Mouse (Mus musculus) bone marrow macrophage, adult 2 months (primary cell): ENCODE results near the gene Slc17a8. TPM values are rescaled to one million over a fixed set of nuclear protein-coding genes. Genes with fewer than 3 reads are reported as not detected.

Experiments
- H3K27ac ChIP-seq: 2 replicates; pipeline ENCODE4 v1.5.1; 2012; ENCODE audit warnings: low read depth, low read length; ENCODE audit not compliant: insufficient read depth
- H3K4me1 ChIP-seq: 2 replicates; pipeline ENCODE4 v1.6.1; 2012; ENCODE audit warnings: low read length; ENCODE audit not compliant: control insufficient read depth, insufficient read depth
- H3K4me3 ChIP-seq: 2 replicates; pipeline ENCODE4 v1.5.1; 2012; ENCODE audit warnings: mild to moderate bottlenecking, low read length, moderate library complexity; ENCODE audit not compliant: insufficient read depth
- CTCF ChIP-seq: IDR thresholded peaks from 2 replicates; pipeline ENCODE4 v1.5.1; 2012; ENCODE audit warnings: low read depth, mild to moderate bottlenecking, low read length, moderate library complexity
- POLR2A ChIP-seq: IDR thresholded peaks from 2 replicates; pipeline ENCODE4 v1.6.1; 2012; ENCODE audit warnings: mild to moderate bottlenecking, low read depth, low read length, borderline replicate concordance
- polyA plus RNA-seq: library from polyadenylated mRNA; stranded (reverse); fragments of >200 nt; gene quantifications from 2 replicates; pipeline ENCODE4 v1.2.4, GENCODE M21; 2012; ENCODE audit not compliant: missing spikeins, insufficient read depth, insufficient read length

Gene Slc17a8
- polyA plus RNA-seq, 1 experiment = 0.32 TPM

DNA sequence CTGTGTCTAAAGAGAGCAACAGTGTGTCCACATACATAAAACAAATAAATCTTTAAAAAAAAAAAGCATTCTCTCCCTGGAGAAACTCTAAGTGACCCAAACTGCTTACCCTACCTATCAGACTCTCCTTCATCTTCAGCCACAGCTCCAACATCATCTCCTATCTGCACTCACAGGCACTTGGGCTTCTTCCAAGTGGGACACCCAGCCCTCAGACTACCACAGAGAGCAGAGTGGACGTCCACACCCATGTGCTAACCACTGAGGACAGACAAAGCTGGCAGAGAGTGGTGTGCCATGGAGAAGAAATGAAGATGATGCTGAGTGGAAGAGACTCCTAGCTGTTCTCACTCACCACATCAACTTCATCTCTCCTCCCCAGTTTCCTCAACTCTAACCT, 25.5 kb downstream of the Slc17a8 start:
- no peak overlapping the region for H3K27ac ChIP-seq
- H3K4me3 ChIP-seq = no peak overlapping the region
- TF ChIP-seq CTCF (no peak), POLR2A (no peak)
- H3K4me1 ChIP-seq = peaks cover 22% of the 10 kb centered on the region

DNA sequence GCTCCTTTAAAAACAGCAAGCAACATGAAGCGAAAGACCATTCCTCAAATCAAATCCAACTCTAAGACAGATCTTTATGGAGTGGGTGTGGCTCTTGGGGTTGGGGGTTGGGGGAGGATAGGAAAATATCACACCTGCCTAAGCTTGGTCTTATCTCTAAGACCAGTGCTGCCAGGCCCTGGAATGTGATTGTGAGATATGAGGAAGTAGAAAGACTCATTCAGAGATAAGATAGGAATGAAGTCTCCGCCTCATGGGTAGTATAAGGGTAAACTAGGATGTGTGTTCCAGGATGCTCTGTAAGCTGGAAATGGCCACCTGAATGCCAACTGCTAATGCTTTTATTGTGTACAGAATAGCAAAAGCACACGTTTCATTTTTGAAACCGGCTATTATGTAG, 26.7 kb downstream of the Slc17a8 start:
- Histone ChIP-seq H3K27ac (no peak overlapping the region), H3K4me3 (no peak overlapping the region), H3K4me1 (peaks cover 15% of the 10 kb centered on the region)
- no peak for TF ChIP-seq POLR2A
- no peak for TF ChIP-seq CTCF

DNA sequence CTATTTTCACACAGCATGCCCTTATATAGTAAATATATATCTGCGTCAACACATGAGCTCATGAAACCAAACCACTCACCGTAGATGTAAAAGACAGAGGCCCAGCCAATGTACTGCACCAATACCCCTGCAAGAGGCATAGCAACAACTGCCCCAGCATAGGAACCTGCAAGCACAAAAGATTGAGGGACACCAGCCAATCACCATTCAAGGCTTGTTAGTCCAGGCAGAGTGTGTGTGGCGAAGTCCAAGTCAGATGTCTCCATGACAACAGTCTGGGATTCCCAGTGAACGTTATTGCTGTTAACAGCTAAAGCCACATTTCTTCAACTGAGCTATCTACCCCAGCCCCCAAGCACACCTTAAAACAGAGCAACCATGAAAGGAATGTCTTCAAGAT, 28.3 kb downstream of the Slc17a8 start:
- H3K4me1 ChIP-seq = peaks cover 6% of the 10 kb centered on the region
- TF ChIP-seq CTCF (no peak), POLR2A (no peak)
- H3K27ac ChIP-seq = no peak overlapping the region
- no peak overlapping the region for H3K4me3 ChIP-seq

DNA sequence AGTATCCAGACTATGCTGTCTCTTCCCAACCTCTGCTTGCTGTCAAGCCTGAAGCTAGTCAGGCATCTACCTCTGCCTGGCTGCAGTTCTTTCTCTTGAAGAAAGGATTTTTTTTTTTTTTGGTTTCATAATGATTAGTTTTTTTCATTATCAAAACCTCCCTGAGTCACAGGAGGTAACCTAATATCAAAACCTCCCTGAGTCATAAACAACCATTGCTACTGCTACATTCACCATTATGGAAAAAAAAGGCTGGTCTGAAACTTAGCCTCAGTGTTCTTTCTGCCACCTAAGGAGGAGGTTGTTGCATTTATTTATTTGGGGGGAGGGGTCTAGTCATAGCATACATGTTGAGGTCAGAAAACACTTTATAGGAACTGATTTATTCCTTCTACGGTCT, 31.2 kb downstream of the Slc17a8 start:
- no peak overlapping the region for H3K4me3 ChIP-seq
- TF ChIP-seq CTCF (no peak), POLR2A (no peak)
- H3K4me1 ChIP-seq = peaks cover 7% of the 10 kb centered on the region
- H3K27ac ChIP-seq = no peak overlapping the region

DNA sequence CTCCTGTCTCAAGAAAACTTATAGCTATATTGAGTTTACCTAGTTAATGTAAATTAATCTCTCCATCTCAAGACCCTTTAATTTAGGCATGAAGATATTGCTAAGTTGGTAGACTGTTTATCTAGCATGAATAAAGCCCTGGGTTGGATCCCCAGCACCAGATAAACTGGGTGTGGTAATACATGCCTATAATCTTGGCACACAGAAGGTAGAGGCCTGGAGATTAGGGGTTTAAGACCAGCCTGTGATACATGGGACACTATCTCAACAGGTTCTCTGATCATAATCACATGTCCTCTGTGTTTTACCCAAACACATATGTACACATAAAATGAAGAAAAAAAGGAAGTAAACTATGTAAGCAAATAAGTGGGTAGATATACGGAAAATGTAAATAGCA, 32.3 kb downstream of the Slc17a8 start:
- Histone ChIP-seq H3K4me1 (peaks cover 13% of the 10 kb centered on the region), H3K4me3 (no peak overlapping the region), H3K27ac (no peak overlapping the region)
- TF ChIP-seq CTCF = no peak
- TF ChIP-seq POLR2A = no peak

DNA sequence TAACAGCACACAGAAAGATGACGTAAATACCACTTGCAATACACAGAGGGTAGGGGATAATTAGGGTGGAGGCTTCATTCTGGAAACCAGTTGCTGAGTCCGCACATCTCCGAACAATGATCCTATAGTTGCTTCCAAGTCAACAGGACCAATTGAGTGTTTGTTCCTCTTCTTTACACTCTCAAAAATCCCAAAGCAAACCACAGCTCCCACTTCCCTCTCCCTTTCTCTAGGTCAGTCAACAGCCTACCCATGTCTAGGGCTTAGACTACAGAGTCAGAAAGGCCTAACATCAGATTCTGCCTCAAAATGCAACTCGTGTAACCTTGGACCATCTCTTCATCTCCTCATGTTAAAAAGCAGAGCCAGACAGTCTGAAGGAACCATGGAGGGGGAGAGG, 36.3 kb downstream of the Slc17a8 start:
- peak overlapping the region; percentile 66 for H3K27ac ChIP-seq
- no peak for TF ChIP-seq CTCF
- no peak for TF ChIP-seq POLR2A
- no peak overlapping the region for H3K4me3 ChIP-seq
- H3K4me1 ChIP-seq = peaks cover 21% of the 10 kb centered on the region

DNA sequence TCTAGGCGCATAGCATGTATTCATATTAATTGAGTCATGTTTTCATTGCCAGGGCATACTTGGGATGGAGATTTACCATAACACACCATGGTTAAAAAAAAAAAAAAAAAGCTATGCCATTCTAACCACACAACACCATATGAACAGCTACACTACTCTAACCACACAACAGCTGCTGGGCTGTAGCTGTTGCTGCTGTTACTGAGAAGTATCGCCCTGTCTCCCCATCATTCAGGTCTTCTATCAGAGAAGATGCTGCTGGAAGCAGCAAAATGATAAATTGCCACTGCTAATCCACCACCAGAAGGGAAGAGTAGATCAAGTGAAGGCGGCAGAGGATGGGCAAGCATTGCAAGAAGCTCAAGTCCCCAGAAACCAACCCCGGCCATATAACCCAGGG, 42.3 kb downstream of the Slc17a8 start:
- H3K27ac ChIP-seq = no peak overlapping the region
- no peak overlapping the region for H3K4me3 ChIP-seq
- peaks cover 15% of the 10 kb centered on the region for H3K4me1 ChIP-seq
- no peak for TF ChIP-seq POLR2A

DNA sequence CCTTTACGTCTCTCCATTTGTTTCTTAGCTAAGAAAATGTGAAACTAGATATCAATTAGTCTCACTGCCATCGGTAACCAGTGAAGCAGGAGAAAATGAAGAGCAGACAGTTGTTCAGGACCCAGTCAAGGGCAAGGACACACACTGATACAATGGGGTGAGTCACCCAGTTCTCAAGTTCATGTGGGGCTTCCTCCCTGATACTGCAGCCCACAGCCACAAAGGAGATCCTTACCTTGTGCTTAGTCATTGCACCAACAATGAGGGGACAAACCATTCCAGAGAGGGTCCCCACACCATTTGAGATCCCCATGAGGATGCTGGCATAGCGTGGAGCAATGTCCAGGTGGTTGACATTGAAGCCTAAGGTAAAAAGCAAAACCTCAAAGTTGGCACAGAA, 43.4 kb downstream of the Slc17a8 start:
- Histone ChIP-seq H3K27ac (no peak overlapping the region), H3K4me1 (peaks cover 9% of the 10 kb centered on the region; the same call in 1 of the 2 replicates), H3K4me3 (no peak overlapping the region)
- no peak for TF ChIP-seq POLR2A
- TF ChIP-seq CTCF = no peak

DNA sequence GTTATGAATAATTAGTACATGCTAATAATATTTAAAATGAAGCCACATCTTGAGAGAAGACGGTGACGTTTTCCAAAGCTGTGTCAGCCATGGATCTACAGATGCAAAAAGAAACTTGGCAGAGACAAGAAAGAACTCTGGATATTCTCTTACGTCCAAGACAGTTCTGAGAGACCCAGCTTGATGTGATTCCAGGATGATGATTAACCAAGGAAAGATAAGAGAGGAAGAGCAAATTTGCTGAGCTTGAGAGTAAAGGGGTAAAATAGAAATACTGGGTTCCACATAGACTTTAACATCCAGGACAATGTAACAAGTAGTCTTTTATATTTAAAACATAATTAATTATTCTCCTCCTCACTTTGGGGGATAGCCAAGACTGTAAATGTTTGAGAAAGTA, 47.6 kb downstream of the Slc17a8 start:
- H3K27ac ChIP-seq = no peak overlapping the region
- TF ChIP-seq POLR2A = no peak
- TF ChIP-seq CTCF = no peak
- peaks cover 5% of the 10 kb centered on the region; the same call in 1 of the 2 replicates for H3K4me1 ChIP-seq
- H3K4me3 ChIP-seq = no peak overlapping the region

DNA sequence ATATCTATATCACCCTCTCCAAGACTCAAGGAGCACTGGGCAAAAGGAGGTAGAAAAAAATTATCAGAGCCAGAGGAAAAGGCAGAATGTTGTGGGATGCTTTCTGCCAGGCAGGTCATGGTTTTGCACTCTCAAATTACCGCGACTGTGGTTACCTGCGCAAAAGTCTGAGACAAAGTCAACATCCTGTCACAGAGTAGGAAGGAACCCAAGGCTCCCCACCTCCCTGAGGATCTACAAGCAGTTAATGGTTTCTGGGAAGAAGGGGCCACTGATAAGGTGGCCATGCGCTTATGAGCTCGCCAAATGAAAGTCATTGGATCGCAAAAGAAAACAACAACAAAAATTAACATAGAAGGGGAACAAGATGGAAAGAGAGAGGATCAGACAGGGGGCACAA, 48.1 kb downstream of the Slc17a8 start:
- no peak overlapping the region for H3K4me3 ChIP-seq
- H3K27ac ChIP-seq = no peak overlapping the region
- peaks cover 5% of the 10 kb centered on the region; the same call in 1 of the 2 replicates for H3K4me1 ChIP-seq
- TF ChIP-seq POLR2A (no peak), CTCF (no peak)

DNA sequence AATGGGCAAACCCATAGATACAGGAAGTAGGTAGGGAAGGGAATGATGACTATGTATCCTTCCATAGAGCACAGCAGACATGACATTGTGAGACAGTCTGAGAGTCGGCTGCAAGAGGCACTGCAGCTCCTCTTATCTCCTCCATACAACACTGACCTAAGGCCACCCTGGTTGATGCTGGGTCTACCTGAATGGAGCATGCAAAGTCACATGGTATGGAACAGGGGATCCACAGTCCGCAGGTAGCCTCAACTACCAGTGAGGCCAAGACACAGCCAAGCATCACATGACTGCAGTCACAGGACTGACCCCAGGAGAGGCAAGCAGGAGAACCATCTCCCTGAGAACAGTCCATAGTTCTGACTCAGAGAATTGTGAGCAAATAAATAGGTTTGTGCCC, 53.7 kb downstream of the Slc17a8 start:
- H3K4me3 ChIP-seq = no peak overlapping the region
- no peaks in the 10 kb centered on the region for H3K4me1 ChIP-seq
- H3K27ac ChIP-seq = no peak overlapping the region
- no peak for TF ChIP-seq POLR2A
